Comparison of ENCODE assay signal across 31 mouse cellular contexts in the genomic region with DNA sequence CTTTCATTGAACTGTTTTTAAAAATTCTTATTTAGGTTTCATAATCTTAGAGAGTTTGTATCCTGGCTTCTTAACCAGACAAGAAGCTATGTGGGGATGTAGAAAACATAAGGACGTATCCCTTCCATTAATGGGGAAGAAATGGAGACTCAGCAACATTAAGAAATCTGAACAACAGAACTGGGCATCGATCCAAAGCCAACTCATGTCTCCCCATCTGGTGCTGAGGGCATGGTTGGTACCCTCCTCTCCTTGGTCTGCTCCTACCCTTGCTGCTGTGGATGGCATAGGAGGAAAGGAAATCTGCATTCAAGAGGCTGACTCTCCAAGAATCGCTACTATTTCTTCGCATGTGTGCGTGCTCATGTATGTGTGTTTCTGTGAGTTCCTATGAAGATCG. TPM values are rescaled to one million over a fixed set of nuclear protein-coding genes. Genes with fewer than 3 reads are reported as not detected.
DNase-seq lines count a peak whose midpoint lies in the region; ATAC-seq lines count a peak whose summit lies in the region.
"Had no signal": no experiment of that assay in that cellular context is flagged by ENCODE, and none has a peak within 500 bp of the region (broad histone marks: within the 10 kb centered on the region; RNA-seq: fewer than 3 reads in every experiment).

No protein-coding gene starts in this region.

- no peaks in the 10 kb centered on the region for H3K9me3 ChIP-seq in heart, embryonic 10.5 days
- H3K9me3 ChIP-seq: embryonic facial prominence, embryonic 15.5 days; heart, embryonic 13.5 days; hindbrain, embryonic 12.5 days had no signal

- H3K36me3 ChIP-seq in heart, embryonic 10.5 days = no peaks in the 10 kb centered on the region
- H3K36me3 ChIP-seq: embryonic facial prominence, embryonic 15.5 days; heart, embryonic 13.5 days; hindbrain, embryonic 12.5 days had no signal

- peak; percentile 29 for ATAC-seq in granulocyte monocyte progenitor cell, adult 5-6 weeks (replicated peaks; ENCODE audit: poor library complexity, severe bottlenecking)
- no peak for ATAC-seq in CD4-positive, CD25-positive, alpha-beta regulatory T cell, adult 4 months
- ATAC-seq: activated CD4-positive, CD25-positive, alpha-beta regulatory T cell, adult 4 months; Patski had no signal

- no peak overlapping the region for H3K27ac ChIP-seq in heart, embryonic 10.5 days
- H3K27ac ChIP-seq: embryonic facial prominence, embryonic 15.5 days; heart, embryonic 13.5 days; hindbrain, embryonic 12.5 days had no signal

- DNase-seq in cerebellum, postnatal 10 days = peak; percentile 53 to 59
- no peak for DNase-seq in cerebellum, adult 9-10 months
- DNase-seq in heart, adult 11 months = peak; percentile 23
- no peak for DNase-seq in heart, embryonic 10.5 days (ENCODE audit: low spot score)
- peak; percentile 8 for DNase-seq in lung, postnatal 10 days
- no peak for DNase-seq in lung, adult 18-20 months
- DNase-seq: adrenal gland, adult 2 months; adrenal gland, postnatal 25 days; B cell, adult 2 months; cerebellum, adult 11 months; cerebellum, adult 8-10 months; embryo, embryonic 11 days; gastrocnemius, postnatal 36 days; heart, postnatal 36 days; kidney, adult 2 months had no signal

- H3K4me1 ChIP-seq in heart, embryonic 10.5 days = no peaks in the 10 kb centered on the region
- H3K4me1 ChIP-seq: embryonic facial prominence, embryonic 15.5 days; heart, embryonic 13.5 days; hindbrain, embryonic 12.5 days had no signal

- no peak overlapping the region for H3K4me3 ChIP-seq in heart, embryonic 10.5 days
- H3K4me3 ChIP-seq: embryonic facial prominence, embryonic 15.5 days; erythroblast, embryonic 14.5 days; heart, embryonic 13.5 days; hindbrain, embryonic 12.5 days had no signal

- WGBS in heart, embryonic 10.5 days = 88% methylated on average over 6 of the region's 6 CpGs

- H3K27me3 ChIP-seq in heart, embryonic 10.5 days (ENCODE audit: insufficient read depth, poor library complexity, severe bottlenecking) = no peaks in the 10 kb centered on the region; the same call in 1 of the 2 replicates
- H3K27me3 ChIP-seq: embryonic facial prominence, embryonic 15.5 days; hindbrain, embryonic 12.5 days; Patski had no signal

RNA-seq across cellular contexts. Expression of gene Gm11214, which starts 20.5 kb away (rescaled TPM):
- not detected in 2 replicates for polyA plus RNA-seq in heart, embryonic 10.5 days (2016; fragmentation: Nextera tagmentation; extraction: Ambion mirVana)
- total RNA-seq in granulocyte monocyte progenitor cell, adult 5-6 weeks (2014; fragmentation: Nextera tagmentation) = not detected in 2 replicates
- total RNA-seq in granulocyte monocyte progenitor cell, adult 5-6 weeks (2017) = not detected in 2 replicates
- polyA plus RNA-seq in CD4-positive, CD25-positive, alpha-beta regulatory T cell, adult 4 months (2017; shearing (Covaris generic)) = under 1 TPM in 1 of 2 experiments, not detected in 1; 0.67 TPM
- total RNA-seq: adrenal gland, adult 2 months; adrenal gland, postnatal 25 days; common myeloid progenitor, adult 5-6 weeks; gastrocnemius, adult 8-10 months; gastrocnemius, postnatal 36 days; heart, adult 8-10 months; heart, postnatal 36 days; MEL had no signal
- polyA plus RNA-seq: activated CD4-positive, CD25-positive, alpha-beta regulatory T cell, adult 4 months; adrenal gland, adult 2 months; embryonic facial prominence, embryonic 11.5 days; embryonic facial prominence, embryonic 15.5 days; erythroblast, embryonic 14.5 days; forebrain, embryonic 11.5 days; heart, embryonic 13.5 days; heart, postnatal 0 days; hindbrain, embryonic 12.5 days; intestine, embryonic 16.5 days; kidney, adult 2 months; Patski had no signal

Comparison
In these comparisons a context has a peak if more than half of its experiments do, and no peak if none do; other contexts are left out.
1. DNase-seq: peak in cerebellum, postnatal 10 days (2 of 2), heart, adult 11 months (single experiment) and lung, postnatal 10 days (single experiment); none in cerebellum, adult 9-10 months (single experiment), heart, embryonic 10.5 days (single experiment) and lung, adult 18-20 months (0 of 2).